Mouse (Mus musculus): ENCODE data around the gene Ttl.

Ttl gene

GRCm38 (mm10) chr2:129065437-129066282 is at the start of gene Ttl:
Gene Ttl (plus strand): TSS chr2:129065942.
- peak; percentile 83 for DNase-seq (ENCODE audit: extremely low spot score, low spot score)

GRCm38 (mm10) chr2:129020106-129020505 is 45.6 kb upstream of the Ttl start:
- no peak for DNase-seq (ENCODE audit: extremely low spot score, low spot score)

- no peak for DNase-seq (ENCODE audit: extremely low spot score, low spot score)
These were observed 40.9 kb upstream of the Ttl start for GRCm38 (mm10) chr2:129024820-129025219.

GRCm38 (mm10) chr2:129035381-129035780 is 30.4 kb upstream of the Ttl start:
- DNase-seq (ENCODE audit: extremely low spot score, low spot score): no peak

GRCm38 (mm10) chr2:129038426-129038936 is 27.3 kb upstream of the Ttl start:
- no peak for DNase-seq (ENCODE audit: extremely low spot score, low spot score)

GRCm38 (mm10) chr2:129038937-129039631 is 26.7 kb upstream of the Ttl start:
- peak; percentile 69 for DNase-seq (ENCODE audit: extremely low spot score, low spot score)

GRCm38 (mm10) chr2:129040567-129040966 is 25.2 kb upstream of the Ttl start:
- no peak for DNase-seq (ENCODE audit: extremely low spot score, low spot score)

GRCm38 (mm10) chr2:129046172-129046845 is 19.4 kb upstream of the Ttl start:
- no peak for DNase-seq (ENCODE audit: extremely low spot score, low spot score)

- DNase-seq (ENCODE audit: extremely low spot score, low spot score): no peak
These were observed 18.9 kb upstream of the Ttl start for GRCm38 (mm10) chr2:129046846-129047196.

- DNase-seq (ENCODE audit: extremely low spot score, low spot score): no peak
These were observed 17.9 kb upstream of the Ttl start, which contains the start of gene Vinac1 for GRCm38 (mm10) chr2:129047811-129048210. Gene Vinac1 (minus strand): TSS chr2:129048172.

GRCm38 (mm10) chr2:129052451-129052983 is 13.2 kb upstream of the Ttl start:
- DNase-seq (ENCODE audit: extremely low spot score, low spot score): no peak

GRCm38 (mm10) chr2:129055741-129056140 is 10.0 kb upstream of the Ttl start:
- no peak for DNase-seq (ENCODE audit: extremely low spot score, low spot score)

- DNase-seq (ENCODE audit: extremely low spot score, low spot score): no peak
These were observed 9.1 kb upstream of the Ttl start for GRCm38 (mm10) chr2:129056597-129056996.

GRCm38 (mm10) chr2:129057256-129057655 is 8.5 kb upstream of the Ttl start:
- no peak for DNase-seq (ENCODE audit: extremely low spot score, low spot score)

- DNase-seq (ENCODE audit: extremely low spot score, low spot score): no peak
These were observed 7.8 kb upstream of the Ttl start for GRCm38 (mm10) chr2:129057920-129058361.

GRCm38 (mm10) chr2:129061456-129062059 is 4.2 kb upstream of the Ttl start:
- no peak for DNase-seq (ENCODE audit: extremely low spot score, low spot score)

GRCm38 (mm10) chr2:129066326-129066725 is 584 bp downstream of the Ttl start:
- peak; percentile 71 for DNase-seq (ENCODE audit: extremely low spot score, low spot score)

- no peak for DNase-seq (ENCODE audit: extremely low spot score, low spot score)
These were observed 4.6 kb downstream of the Ttl start for GRCm38 (mm10) chr2:129070296-129070695.

- DNase-seq (ENCODE audit: extremely low spot score, low spot score): peak; percentile 22
These were observed 12.6 kb downstream of the Ttl start for GRCm38 (mm10) chr2:129078313-129078712.

GRCm38 (mm10) chr2:129079194-129079593 is 13.5 kb downstream of the Ttl start:
- DNase-seq (ENCODE audit: extremely low spot score, low spot score): no peak

- no peak for DNase-seq (ENCODE audit: extremely low spot score, low spot score)
These were observed 15.4 kb downstream of the Ttl start for GRCm38 (mm10) chr2:129081097-129081496.
